Mouse (Mus musculus) kidney, postnatal 0 days (tissue): ENCODE data around the gene Ccdc78. TPM values are rescaled to one million over a fixed set of nuclear protein-coding genes. Genes with fewer than 3 reads are reported as not detected.
"Not testable (repeated sequence)": the region's sequence is repeated elsewhere in the genome, so short reads cannot be mapped to it uniquely, and the experiment has no call there.

Experiments used
- ATAC-seq: fragments of 200-750 bp; cut with Nextera tagmentation; replicated peaks from 2 replicates; pipeline ENCODE4 v1.8.0; 2017; ENCODE audit warnings: low read depth, moderate number of reproducible peaks, moderate TSS enrichment, moderate library complexity; ENCODE audit not compliant: low FRiP score
- DNase-seq: peaks from one replicate; pipeline ENCODE4 v3.0.0-alpha.2; 2016; ENCODE audit warnings: low spot score
- H3K27ac ChIP-seq: fragments of 300-500 bp; sonication (generic); 2 replicates; pipeline ENCODE4 v1.5.1; 2014; ENCODE audit warnings: mild to moderate bottlenecking
- H3K27me3 ChIP-seq: fragments of 300-500 bp; sonication (generic); 2 replicates; pipeline ENCODE4 v1.6.1; 2014; ENCODE audit warnings: low read length, mixed read lengths; ENCODE audit not compliant: insufficient read depth
- H3K36me3 ChIP-seq: fragments of 300-500 bp; sonication (generic); 2 replicates; pipeline ENCODE4 v1.6.1; 2014; ENCODE audit warnings: low read length, mixed read lengths; ENCODE audit not compliant: insufficient read depth
- H3K4me1 ChIP-seq: fragments of 300-500 bp; sonication (generic); replicated peaks from 2 replicates; pipeline ENCODE4 v1.6.1; 2014; ENCODE audit warnings: antibody characterized with exemption, low read length, mixed read lengths; ENCODE audit not compliant: insufficient read depth
- H3K4me2 ChIP-seq: fragments of 300-500 bp; sonication (generic); 2 replicates; pipeline ENCODE4 v1.6.1; 2014; ENCODE audit warnings: mild to moderate bottlenecking, low read length, moderate library complexity, mixed read lengths
- H3K4me3 ChIP-seq: fragments of 300-500 bp; sonication (generic); replicated peaks from 2 replicates; pipeline ENCODE4 v1.5.1; 2014; ENCODE audit warnings: low read depth, low read length
- H3K9ac ChIP-seq: fragments of 300-500 bp; sonication (generic); 2 replicates; pipeline ENCODE4 v1.6.1; 2014; ENCODE audit warnings: low read depth, low read length
- H3K9me3 ChIP-seq: fragments of 300-500 bp; sonication (generic); replicated peaks from 2 replicates; pipeline ENCODE4 v1.6.1; 2016; ENCODE audit warnings: low read length, inconsistent platforms, mixed read lengths
- CTCF ChIP-seq: IDR thresholded peaks from 2 replicates; pipeline ENCODE4 v1.5.1; 2016; ENCODE audit warnings: antibody characterized with exemption, low read depth, mild to moderate bottlenecking, moderate library complexity
- WGBS: fragments of 180-500 bp; shearing (Covaris S2); extraction: QIAGEN DNeasy Blood & Tissue Kit; methylation state at CpG from one replicate; pipeline ENCODE4 v1.1.7; 2014; 5-methylcytosine and 5-hydroxymethylcytosine counted together
- polyA plus RNA-seq: library from polyadenylated mRNA; unstranded; fragments of >200 nt; fragmentation: Nextera tagmentation; extraction: Ambion mirVana; gene quantifications from 2 replicates; pipeline ENCODE4 v1.2.1, GENCODE M21; 2015

Ccdc78 gene
- 0.13 and 0.17 TPM in 2 replicates for polyA plus RNA-seq

DNA sequence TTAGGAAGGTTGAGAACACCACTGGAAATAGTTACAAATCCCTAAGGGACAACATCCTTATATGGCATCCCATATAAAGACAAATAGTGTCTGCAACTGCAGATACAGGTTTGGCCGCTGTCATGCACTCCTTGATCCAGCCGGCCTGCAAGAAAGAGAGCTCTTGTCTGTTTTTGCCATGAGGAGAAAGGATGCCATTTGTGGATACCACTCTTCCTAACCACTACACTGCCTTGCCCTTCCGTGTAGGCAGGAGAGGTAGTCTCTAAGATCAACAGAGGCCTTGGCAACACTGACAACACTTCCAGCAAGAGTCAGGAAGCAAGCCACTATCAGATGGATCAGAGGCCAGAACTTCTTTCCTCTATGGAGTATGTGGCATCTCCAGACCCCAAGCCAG lies at the start of gene Ccdc78:
Ccdc78 (plus strand) TSS at position 301 of the 400 bp plus-strand sequence.
- WGBS = 79% methylated on average over 3 of the region's 3 CpGs
- Histone ChIP-seq H3K9me3 (no peaks in the 10 kb centered on the region), H3K27ac (peak within 1 kb of the TSS; percentile 67; the same call in 1 of the 2 replicates), H3K27me3 (no peaks in the 10 kb centered on the region), H3K4me1 (peaks cover 17% of the 10 kb centered on the region; the same call in 1 of the 2 replicates), H3K9ac (peak within 1 kb of the TSS; percentile 59), H3K36me3 (peaks cover 24% of the 10 kb centered on the region), H3K4me3 (peak within 1 kb of the TSS; percentile 63), H3K4me2 (peak within 1 kb of the TSS; percentile 83)
- DNase-seq (no peak), ATAC-seq (no peak)
- no peak for TF ChIP-seq CTCF

GRCm38 (mm10) chr17:25738861-25739260 lies 47.5 kb upstream of the Ccdc78 start:
- Histone ChIP-seq H3K9me3 (no peaks in the 10 kb centered on the region), H3K36me3 (no peaks in the 10 kb centered on the region), H3K27ac (no peak overlapping the region), H3K4me3 (no peak overlapping the region), H3K4me2 (no peak overlapping the region), H3K9ac (no peak overlapping the region), H3K4me1 (no peaks in the 10 kb centered on the region), H3K27me3 (no peaks in the 10 kb centered on the region)
- TF ChIP-seq CTCF = no peak
- ATAC-seq (no peak), DNase-seq (no peak)
- 74% methylated on average over 7 of the region's 7 CpGs for WGBS

DNA sequence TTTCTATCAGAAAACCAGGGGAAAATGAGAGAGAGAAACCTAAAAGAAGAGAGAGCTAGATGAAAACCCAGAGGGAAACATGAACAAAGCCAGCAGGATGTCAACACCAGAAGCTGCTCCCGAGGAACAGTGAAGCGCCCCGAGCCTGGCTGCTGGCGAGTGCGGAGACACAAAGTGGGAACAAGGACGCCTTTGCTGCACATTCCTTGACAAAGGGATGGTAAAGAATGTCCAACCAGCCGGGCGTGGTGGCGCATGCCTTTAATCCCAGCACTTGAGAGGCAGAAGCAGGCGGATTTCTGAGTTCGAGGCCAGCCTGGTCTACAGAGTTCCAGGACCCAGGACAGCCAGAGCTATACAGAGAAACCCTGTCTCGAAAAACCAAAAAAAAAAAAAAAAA lies 44.9 kb upstream of the Ccdc78 start:
- H3K36me3 ChIP-seq, H3K27me3 ChIP-seq, H3K9ac ChIP-seq, ATAC-seq, H3K4me1 ChIP-seq, DNase-seq, H3K4me3 ChIP-seq, H3K9me3 ChIP-seq, H3K27ac ChIP-seq, H3K4me2 ChIP-seq: not testable (repeated sequence)
- 71% methylated on average over 12 of the region's 12 CpGs for WGBS

- H3K4me3 ChIP-seq = no peak overlapping the region
- no peaks in the 10 kb centered on the region for H3K9me3 ChIP-seq
- no peak overlapping the region for H3K4me2 ChIP-seq
- no peaks in the 10 kb centered on the region for H3K36me3 ChIP-seq
- 90% methylated on average over 9 of the region's 9 CpGs for WGBS
- DNase-seq (no peak), ATAC-seq (no peak)
- no peak overlapping the region for H3K27ac ChIP-seq
- no peaks in the 10 kb centered on the region for H3K4me1 ChIP-seq
- H3K9ac ChIP-seq = no peak overlapping the region
- TF ChIP-seq CTCF = no peak
- H3K27me3 ChIP-seq = no peaks in the 10 kb centered on the region
Measured at GRCm38 (mm10) chr17:25743831-25744230, 42.5 kb upstream of the Ccdc78 start.

- H3K27me3 ChIP-seq = no peaks in the 10 kb centered on the region
- H3K4me1 ChIP-seq = no peaks in the 10 kb centered on the region
- WGBS = 76% methylated on average over 10 of the region's 10 CpGs
- H3K27ac ChIP-seq = no peak overlapping the region
- H3K9me3 ChIP-seq = no peaks in the 10 kb centered on the region
- no peaks in the 10 kb centered on the region for H3K36me3 ChIP-seq
- H3K9ac ChIP-seq = no peak overlapping the region
- ATAC-seq (no peak), DNase-seq (no peak)
- H3K4me2 ChIP-seq = no peak overlapping the region
- H3K4me3 ChIP-seq = no peak overlapping the region
- no peak for TF ChIP-seq CTCF
Measured at GRCm38 (mm10) chr17:25744311-25744710, 42.1 kb upstream of the Ccdc78 start.

- Histone ChIP-seq H3K4me2 (no peak overlapping the region), H3K27ac (no peak overlapping the region), H3K4me1 (no peaks in the 10 kb centered on the region; the same call in 1 of the 2 replicates), H3K4me3 (no peak overlapping the region), H3K36me3 (no peaks in the 10 kb centered on the region), H3K9me3 (no peaks in the 10 kb centered on the region), H3K9ac (no peak overlapping the region), H3K27me3 (no peaks in the 10 kb centered on the region)
- WGBS = 89% methylated on average over 4 of the region's 4 CpGs
- ATAC-seq = no peak
- no peak for TF ChIP-seq CTCF
- DNase-seq = no peak
Measured at GRCm38 (mm10) chr17:25748238-25748637, 38.1 kb upstream of the Ccdc78 start.

GRCm38 (mm10) chr17:25749314-25749713 lies 37.1 kb upstream of the Ccdc78 start:
- H3K36me3 ChIP-seq = no peaks in the 10 kb centered on the region
- ATAC-seq = no peak
- no peaks in the 10 kb centered on the region; the same call in 1 of the 2 replicates for H3K4me1 ChIP-seq
- no peak overlapping the region for H3K4me2 ChIP-seq
- H3K4me3 ChIP-seq = no peak overlapping the region
- no peak overlapping the region for H3K9ac ChIP-seq
- no peak for DNase-seq
- H3K9me3 ChIP-seq = no peaks in the 10 kb centered on the region
- no peak for TF ChIP-seq CTCF
- H3K27me3 ChIP-seq = no peaks in the 10 kb centered on the region
- no peak overlapping the region for H3K27ac ChIP-seq
- WGBS = 88% methylated on average over 6 of the region's 6 CpGs
